Mouse (Mus musculus) forebrain, embryonic 15.5 days (tissue): ENCODE measurements around the gene Nectin3. TPM values are rescaled to one million over a fixed set of nuclear protein-coding genes. Genes with fewer than 3 reads are reported as not detected.

ENCODE experiments used
- ATAC-seq: fragments of 200-750 bp; cut with Nextera tagmentation; replicated peaks from 2 replicates; pipeline ENCODE4 v1.8.0; 2017; ENCODE audit warnings: mild to moderate bottlenecking, moderate TSS enrichment, moderate library complexity
- H3K27ac ChIP-seq: fragments of 300-500 bp; sonication (generic); replicated peaks from 2 replicates; pipeline ENCODE4 v1.5.1; 2015; ENCODE audit warnings: mild to moderate bottlenecking, inconsistent platforms
- H3K27me3 ChIP-seq: fragments of 300-500 bp; sonication (generic); 2 replicates; pipeline ENCODE4 v1.6.1; 2015; ENCODE audit warnings: inconsistent platforms
- H3K36me3 ChIP-seq: fragments of 300-500 bp; sonication (generic); 2 replicates; pipeline ENCODE4 v1.6.1; 2015; ENCODE audit warnings: mild to moderate bottlenecking, inconsistent platforms
- H3K4me1 ChIP-seq: fragments of 300-500 bp; sonication (generic); 2 replicates; pipeline ENCODE4 v1.6.1; 2015; ENCODE audit warnings: inconsistent platforms
- H3K4me2 ChIP-seq: fragments of 300-500 bp; sonication (generic); replicated peaks from 2 replicates; pipeline ENCODE4 v1.6.1; 2015; ENCODE audit warnings: mild to moderate bottlenecking, inconsistent platforms
- H3K4me3 ChIP-seq: fragments of 300-500 bp; sonication (generic); 2 replicates; pipeline ENCODE4 v1.5.1; 2015; ENCODE audit warnings: mild to moderate bottlenecking, inconsistent platforms
- H3K9ac ChIP-seq: fragments of 300-500 bp; sonication (generic); replicated peaks from 2 replicates; pipeline ENCODE4 v1.6.1; 2015; ENCODE audit warnings: mild to moderate bottlenecking, inconsistent platforms
- H3K9me3 ChIP-seq: fragments of 300-500 bp; sonication (generic); 2 replicates; pipeline ENCODE4 v1.6.1; 2016; ENCODE audit warnings: inconsistent platforms
- WGBS: fragments of 180-500 bp; shearing (Covaris S2); methylation state at CpG from one replicate; pipeline ENCODE4 v1.1.7; 2015; ENCODE audit warnings: mixed read lengths; 5-methylcytosine and 5-hydroxymethylcytosine counted together
- polyA plus RNA-seq: library from polyadenylated mRNA; unstranded; fragments of >200 nt; fragmentation: Nextera tagmentation; extraction: Ambion mirVana; gene quantifications from 2 replicates; pipeline ENCODE4 v1.2.1, GENCODE M21; 2015

Nectin3 gene
- polyA plus RNA-seq, 1 experiment from 2014 or later: 27.5 TPM

DNA sequence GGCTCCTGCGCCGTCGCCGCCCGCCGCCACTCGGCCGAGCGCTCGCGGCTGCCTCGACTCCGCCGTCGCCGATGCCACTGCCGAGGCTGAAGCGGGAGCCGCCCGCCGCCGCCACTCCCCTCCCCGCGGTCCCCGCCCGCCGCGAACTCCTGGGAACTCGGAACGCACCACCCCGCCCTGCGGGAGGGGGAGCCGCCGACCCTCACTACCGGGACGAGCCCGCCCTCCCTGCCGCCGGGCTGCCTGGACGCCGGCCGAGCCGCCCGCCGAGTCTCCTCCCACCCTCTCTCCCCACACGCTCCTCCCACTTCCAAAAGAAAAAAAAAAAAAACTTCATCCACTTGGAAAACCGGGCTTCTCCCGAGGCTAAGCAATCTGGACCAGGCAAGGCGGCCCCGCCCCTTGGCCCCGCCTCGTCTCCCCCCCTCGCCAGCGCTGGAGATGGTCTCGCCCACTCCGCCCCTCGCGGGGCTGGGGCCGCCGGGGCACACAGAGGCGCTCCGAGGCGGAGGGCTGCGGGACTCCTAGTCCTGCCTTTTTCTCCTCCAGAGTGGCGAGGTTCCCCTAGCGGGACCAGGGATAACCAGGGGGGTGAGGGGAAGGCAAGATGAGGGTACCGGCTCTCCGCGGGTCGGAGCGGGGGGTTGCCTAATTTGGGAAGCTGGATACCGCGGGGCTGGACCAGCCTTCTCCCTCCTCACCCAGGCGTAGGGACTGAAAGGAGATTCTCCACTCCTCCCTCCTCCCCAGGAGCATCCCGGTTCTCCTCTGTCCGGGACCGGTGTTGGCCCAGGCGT, 1.2 kb downstream of the Nectin3 start:
- Histone ChIP-seq H3K4me3 (peak overlapping the region; percentile 97), H3K4me1 (peaks cover 32% of the 10 kb centered on the region)
- under 1% methylated on average over 70 of the region's 78 CpGs for WGBS

DNA sequence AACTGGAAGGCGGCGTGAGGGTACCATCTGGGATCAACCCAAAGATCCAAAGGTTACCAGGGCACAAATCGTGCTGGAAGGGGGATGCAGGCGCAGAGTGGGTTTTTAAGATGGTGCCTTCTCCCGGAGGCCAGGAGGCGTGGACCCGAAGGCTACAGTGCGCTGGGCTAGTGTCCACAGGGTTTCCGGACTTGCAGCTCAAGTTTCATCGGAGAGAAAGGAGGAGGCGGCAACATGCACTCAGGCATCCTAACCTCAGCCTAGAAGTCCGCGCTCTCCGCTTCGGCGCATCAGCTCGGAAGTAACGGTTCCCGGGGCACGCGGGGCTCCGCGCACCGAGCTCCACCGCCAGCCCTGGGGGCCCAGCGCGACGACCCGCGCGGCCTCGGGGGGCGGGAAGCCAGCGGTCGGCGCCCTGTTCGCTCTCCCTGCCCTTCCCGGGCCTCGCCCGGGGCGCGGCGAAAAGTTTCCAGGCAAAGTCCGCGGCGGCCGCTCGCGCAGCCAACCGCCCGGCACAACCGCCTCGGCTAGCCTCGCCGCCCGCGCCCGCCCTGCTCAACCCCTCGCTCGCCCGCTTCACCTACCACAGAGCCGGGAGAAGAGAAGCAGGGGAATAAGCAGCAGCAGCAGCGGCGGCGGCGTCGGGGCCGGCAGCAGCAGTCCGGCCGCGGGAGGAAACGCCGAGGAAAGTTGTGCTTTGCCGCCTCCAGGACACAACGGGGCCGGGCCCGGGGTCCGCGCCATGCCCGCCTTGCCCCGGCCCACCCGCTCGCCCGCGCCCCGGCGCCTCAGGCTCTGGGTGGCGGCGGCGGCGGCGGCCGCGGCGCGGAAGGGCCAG, 2.1 kb downstream of the Nectin3 start:
- Histone ChIP-seq H3K9me3 (no peaks in the 10 kb centered on the region), H3K36me3 (no peaks in the 10 kb centered on the region), H3K4me1 (peaks cover 32% of the 10 kb centered on the region), H3K4me3 (peak overlapping the region; percentile 97), H3K27ac (peak overlapping the region; percentile 89), H3K9ac (peak overlapping the region; percentile 93), H3K4me2 (peak overlapping the region; percentile 95), H3K27me3 (no peaks in the 10 kb centered on the region)
- WGBS: under 1% methylated on average over 77 of the region's 96 CpGs
- peak; percentile 49 for ATAC-seq

More for the DNA sequence above, 1.2 kb downstream of the Nectin3 start:
- no peaks in the 10 kb centered on the region for H3K36me3 ChIP-seq
- no peaks in the 10 kb centered on the region for H3K27me3 ChIP-seq
- peak overlapping the region; percentile 89 for H3K27ac ChIP-seq
- ATAC-seq: peak; percentile 94
- no peaks in the 10 kb centered on the region for H3K9me3 ChIP-seq
- peak overlapping the region; percentile 93 for H3K9ac ChIP-seq
- H3K4me2 ChIP-seq: peak overlapping the region; percentile 95

DNA sequence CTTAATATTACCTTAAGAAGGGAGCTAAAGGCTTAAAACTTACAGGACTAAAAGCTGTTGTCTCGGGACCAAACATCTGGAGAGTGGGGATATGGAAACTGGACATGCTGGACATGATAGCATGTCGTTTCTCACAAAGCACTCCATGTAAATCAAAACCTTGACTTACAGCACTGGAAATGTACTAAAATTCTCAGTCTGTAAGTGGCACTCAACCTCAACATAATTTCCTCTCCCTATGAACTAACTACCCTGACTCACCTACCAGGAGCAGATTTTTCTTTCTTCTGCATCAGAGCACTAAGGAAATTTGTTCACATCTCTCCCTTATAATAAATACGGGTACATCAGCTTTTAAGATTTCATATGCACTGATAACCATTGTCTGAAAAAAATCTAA, 3.1 kb downstream of the Nectin3 start:
- 0 out of 2 replicates have a peak overlapping the region, but pooled peaks have one; percentile 24 for H3K27ac ChIP-seq
- WGBS: 8% methylated on average over 3 of the region's 3 CpGs
- peak overlapping the region; percentile 95 for H3K4me2 ChIP-seq
- ATAC-seq: no peak
- no peaks in the 10 kb centered on the region for H3K36me3 ChIP-seq
- H3K9me3 ChIP-seq: no peaks in the 10 kb centered on the region
- peak overlapping the region; percentile 93 for H3K9ac ChIP-seq
- H3K4me1 ChIP-seq: peaks cover 32% of the 10 kb centered on the region
- H3K27me3 ChIP-seq: no peaks in the 10 kb centered on the region
- peak overlapping the region; percentile 97 for H3K4me3 ChIP-seq

GRCm38 (mm10) chr16:46487436-46488097, 10.8 kb downstream of the Nectin3 start:
- H3K4me2 ChIP-seq: no peak overlapping the region
- H3K4me3 ChIP-seq: no peak overlapping the region
- WGBS: 58% methylated on average over 3 of the region's 3 CpGs
- peak; percentile 88 for ATAC-seq
- H3K4me1 ChIP-seq: peaks cover 8% of the 10 kb centered on the region
- no peak overlapping the region for H3K9ac ChIP-seq
- H3K9me3 ChIP-seq: no peaks in the 10 kb centered on the region
- no peaks in the 10 kb centered on the region for H3K27me3 ChIP-seq
- no peaks in the 10 kb centered on the region for H3K36me3 ChIP-seq
- H3K27ac ChIP-seq: no peak overlapping the region

- ATAC-seq: no peak
- no peaks in the 10 kb centered on the region for H3K4me1 ChIP-seq
- H3K9me3 ChIP-seq: no peaks in the 10 kb centered on the region
- no peak overlapping the region for H3K27ac ChIP-seq
- WGBS: 81% methylated on average over 3 of the region's 3 CpGs
- H3K36me3 ChIP-seq: no peaks in the 10 kb centered on the region
- no peak overlapping the region for H3K9ac ChIP-seq
- H3K27me3 ChIP-seq: no peaks in the 10 kb centered on the region
- no peak overlapping the region for H3K4me3 ChIP-seq
- no peak overlapping the region for H3K4me2 ChIP-seq
Measured at GRCm38 (mm10) chr16:46477336-46477735, 21.0 kb downstream of the Nectin3 start.

DNA sequence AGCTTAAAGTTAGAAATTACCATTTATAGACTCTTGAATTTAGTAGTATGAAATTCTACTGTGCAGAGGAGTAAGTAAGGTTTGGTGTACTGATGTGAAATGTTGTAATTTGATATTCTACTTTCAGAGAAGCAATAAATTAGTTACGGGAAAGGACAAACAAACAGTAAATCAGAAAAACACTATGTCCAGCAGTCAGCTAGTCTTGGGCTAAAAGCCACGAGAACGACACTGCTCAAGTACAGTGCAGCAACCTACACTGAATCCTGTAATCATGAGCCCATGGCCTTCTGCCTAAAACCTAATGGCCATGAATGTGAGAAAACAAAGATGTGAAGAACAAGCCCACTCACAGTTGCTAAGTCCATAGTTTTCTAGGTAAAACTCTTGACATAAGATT, 46.9 kb downstream of the Nectin3 start:
- no peaks in the 10 kb centered on the region for H3K9me3 ChIP-seq
- no peak overlapping the region for H3K4me3 ChIP-seq
- peaks cover 11% of the 10 kb centered on the region for H3K36me3 ChIP-seq
- no peak overlapping the region for H3K27ac ChIP-seq
- H3K9ac ChIP-seq: no peak overlapping the region
- no peak overlapping the region for H3K4me2 ChIP-seq
- 92% methylated on average over 3 of the region's 3 CpGs for WGBS
- no peaks in the 10 kb centered on the region for H3K27me3 ChIP-seq
- no peaks in the 10 kb centered on the region for H3K4me1 ChIP-seq
- no peak for ATAC-seq

GRCm38 (mm10) chr16:46449013-46449412, 49.3 kb downstream of the Nectin3 start:
- no peak for ATAC-seq
- no peak overlapping the region for H3K27ac ChIP-seq
- H3K4me2 ChIP-seq: no peak overlapping the region
- H3K4me3 ChIP-seq: no peak overlapping the region
- H3K9me3 ChIP-seq: no peaks in the 10 kb centered on the region
- peaks cover 11% of the 10 kb centered on the region for H3K36me3 ChIP-seq
- 95% methylated on average over 6 of the region's 6 CpGs for WGBS
- no peak overlapping the region for H3K9ac ChIP-seq
- H3K27me3 ChIP-seq: no peaks in the 10 kb centered on the region
- H3K4me1 ChIP-seq: no peaks in the 10 kb centered on the region

DNA sequence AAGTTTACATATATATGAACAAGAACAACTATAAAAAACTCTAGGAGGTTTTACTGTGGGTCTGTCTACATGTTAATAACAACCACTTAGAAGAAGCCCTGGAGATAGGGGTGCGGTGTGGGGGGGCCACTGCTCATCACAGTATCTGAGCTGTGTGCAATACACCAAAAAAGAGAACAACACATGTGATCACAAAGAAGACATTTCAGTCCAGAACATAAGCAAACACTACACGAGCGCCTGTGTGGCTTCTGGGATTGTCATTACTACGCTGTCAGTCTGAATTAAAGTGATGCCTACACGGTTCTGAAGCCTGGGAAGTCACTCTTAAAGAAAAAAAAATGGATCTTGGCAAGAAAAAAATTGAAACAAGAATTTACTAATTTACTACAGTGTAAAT, 67.0 kb downstream of the Nectin3 start:
- Histone ChIP-seq H3K9ac (no peak overlapping the region), H3K9me3 (no peaks in the 10 kb centered on the region), H3K4me1 (no peaks in the 10 kb centered on the region), H3K27me3 (no peaks in the 10 kb centered on the region), H3K27ac (no peak overlapping the region), H3K4me2 (no peak overlapping the region), H3K36me3 (no peaks in the 10 kb centered on the region), H3K4me3 (no peak overlapping the region)
- WGBS: 79% methylated on average over 5 of the region's 5 CpGs
- ATAC-seq: no peak

DNA sequence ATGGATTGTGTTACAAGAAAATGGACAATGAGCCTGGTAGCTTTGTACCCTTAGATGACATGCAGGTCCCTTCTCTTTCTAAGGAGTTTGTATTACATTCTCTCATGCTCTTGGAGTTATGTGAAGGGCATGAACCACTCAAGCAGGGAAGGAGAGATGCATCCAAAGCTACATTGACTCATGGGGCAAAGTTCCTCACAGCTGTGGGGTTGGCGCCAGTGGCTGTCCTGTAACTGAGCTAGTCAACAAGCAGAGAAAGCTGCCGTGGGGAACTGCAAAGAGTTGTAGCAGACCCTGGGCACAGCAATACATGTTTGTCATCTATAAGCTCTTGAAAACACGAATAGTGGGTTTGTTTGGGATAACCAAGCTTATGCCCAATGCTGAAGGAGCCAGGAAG, 82.1 kb downstream of the Nectin3 start:
- ATAC-seq: no peak
- no peak overlapping the region for H3K9ac ChIP-seq
- H3K27ac ChIP-seq: no peak overlapping the region
- 0 out of 2 replicates have a peak, but pooled peaks cover 5% of the 10 kb centered on the region for H3K36me3 ChIP-seq
- no peaks in the 10 kb centered on the region for H3K4me1 ChIP-seq
- no peaks in the 10 kb centered on the region for H3K27me3 ChIP-seq
- 90% methylated on average over 3 of the region's 3 CpGs for WGBS
- no peaks in the 10 kb centered on the region for H3K9me3 ChIP-seq
- H3K4me3 ChIP-seq: no peak overlapping the region
- H3K4me2 ChIP-seq: no peak overlapping the region

DNA sequence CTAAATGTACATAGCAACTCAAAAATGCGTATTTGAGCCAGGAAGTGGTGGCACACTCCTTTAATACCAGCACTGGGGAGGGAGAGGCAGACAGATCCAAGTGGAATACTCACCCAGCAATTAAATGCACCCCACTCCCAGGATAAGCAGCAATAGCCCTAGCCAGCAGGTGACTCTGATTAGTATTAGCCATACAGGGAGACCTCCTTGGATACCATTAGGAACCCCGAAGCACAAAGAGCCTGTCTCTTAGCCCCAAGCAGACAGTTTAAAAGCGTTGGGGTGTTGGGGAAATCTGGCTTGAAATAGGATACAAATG, 87.6 kb downstream of the Nectin3 start:
- Histone ChIP-seq H3K9ac (no peak overlapping the region), H3K4me3 (no peak overlapping the region), H3K4me2 (no peak overlapping the region), H3K27ac (peak overlapping the region; percentile 20), H3K4me1 (0 out of 2 replicates have a peak, but pooled peaks cover 5% of the 10 kb centered on the region), H3K9me3 (no peaks in the 10 kb centered on the region), H3K27me3 (no peaks in the 10 kb centered on the region), H3K36me3 (no peaks in the 10 kb centered on the region)
- ATAC-seq: peak; percentile 43
- 30% methylated on average over 3 of the region's 3 CpGs for WGBS

DNA sequence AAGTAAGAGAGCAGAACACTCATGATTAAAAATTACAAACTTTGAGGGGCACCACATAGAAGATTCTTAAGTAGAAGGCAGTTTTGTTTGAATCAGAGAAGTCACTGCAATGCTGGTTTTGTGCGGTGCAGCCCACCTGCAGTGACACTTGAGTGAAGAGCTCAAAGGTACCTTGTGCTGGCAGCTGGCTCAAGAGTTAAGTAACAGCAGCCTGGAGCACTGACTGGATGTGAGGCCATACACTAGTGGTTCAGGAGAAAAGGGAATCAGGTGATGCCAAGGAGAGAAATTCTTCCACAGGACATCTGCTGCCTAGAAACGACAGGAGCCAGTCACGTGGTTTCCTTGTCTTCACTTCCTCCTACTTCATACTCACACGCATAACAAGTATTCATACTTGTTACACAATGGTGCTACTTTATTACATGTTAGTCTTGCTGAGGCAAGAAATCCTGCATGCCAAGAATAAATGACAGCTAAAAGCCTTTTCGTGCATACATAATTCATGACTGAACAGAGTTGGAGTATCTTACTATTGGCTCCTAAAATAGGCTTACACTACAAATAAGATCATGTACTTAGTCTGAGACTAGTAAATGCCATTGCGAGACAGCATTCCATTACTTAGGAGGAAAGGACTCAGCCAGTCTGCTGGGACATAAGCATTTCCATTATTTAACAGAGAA, 88.1 kb downstream of the Nectin3 start:
- peak overlapping the region; percentile 20 for H3K27ac ChIP-seq
- WGBS: 57% methylated on average over 6 of the region's 6 CpGs
- peak; percentile 57 for ATAC-seq

More for the DNA sequence above, 88.1 kb downstream of the Nectin3 start:
- Histone ChIP-seq H3K36me3 (no peaks in the 10 kb centered on the region), H3K9ac (no peak overlapping the region), H3K4me1 (0 out of 2 replicates have a peak, but pooled peaks cover 5% of the 10 kb centered on the region), H3K4me3 (no peak overlapping the region), H3K9me3 (no peaks in the 10 kb centered on the region), H3K4me2 (no peak overlapping the region), H3K27me3 (no peaks in the 10 kb centered on the region)
